Mouse (Mus musculus): ENCODE data around the gene Dnah14. TPM values are rescaled to one million over a fixed set of nuclear protein-coding genes. Genes with fewer than 3 reads are reported as not detected.

Gene Dnah14
- 0.58 and 0.61 TPM in 2 replicates for polyA plus RNA-seq (2015; fragmentation: Nextera tagmentation; extraction: Ambion mirVana)

GRCm38 (mm10) chr1:181576322-181576721 is at the start of gene Dnah14:
Gene Dnah14, plus strand, starts transcription at chr1:181576559.

GRCm38 (mm10) chr1:181842781-181843180 is 266.4 kb downstream of the Dnah14 start, which contains the start of gene Lbr:
Gene Lbr, minus strand, starts transcription at chr1:181843046.

Other genes with a start within 250 kb of the Dnah14 start
- gene Cnih3, start 223.9 kb upstream of the Dnah14 start, polyA plus RNA-seq (2015; fragmentation: Nextera tagmentation; extraction: Ambion mirVana): 0.06 and 0.08 TPM in 2 replicates
- gene Ccdc121, start 65.1 kb upstream of the Dnah14 start, polyA plus RNA-seq (2015; fragmentation: Nextera tagmentation; extraction: Ambion mirVana): 0.11 TPM in 1 of 2 replicates, not detected in the other

Measured in urinary bladder, postnatal 0 days (tissue).